In genomic region chr9:23254237-23255214, GRCm38 (mm10) we compare ENCODE assay signal across 8 mouse cellular contexts. TPM values are rescaled to one million over a fixed set of nuclear protein-coding genes. Genes with fewer than 3 reads are reported as not detected.
DNase-seq lines count a peak whose midpoint lies in the region; ATAC-seq and TF ChIP-seq lines count a peak whose summit lies in the region.

No protein-coding gene starts in this region.

- 26% methylated on average over 37 of the region's 37 CpGs for WGBS in forebrain, postnatal 0 days
- WGBS in limb, embryonic 14.5 days, result 36% methylated on average over 37 of the region's 37 CpGs

- H3K27ac ChIP-seq in forebrain, postnatal 0 days (ENCODE audit: low read depth, low read length), result no peak overlapping the region
- H3K27ac ChIP-seq in limb, embryonic 14.5 days (replicated peaks; ENCODE audit: low read depth, low read length), result no peak overlapping the region

- no peak for TF ChIP-seq POLR2A in limb, embryonic 14.5 days (IDR thresholded peaks at IDR 0.05; ENCODE audit: borderline replicate concordance, extremely low read depth, insufficient read depth, insufficient read length)

- peak; percentile 35 to 36 for DNase-seq in frontal cortex, postnatal 36 days (ENCODE audit: low spot score in 2 of 2)
- DNase-seq in frontal cortex, postnatal 14 days (ENCODE audit: low spot score in 2 of 2), result no peak
- DNase-seq in forebrain, postnatal 0 days, result peak; percentile 63
- DNase-seq in limb, embryonic 14.5 days (ENCODE audit: low spot score), result no peak
- no peak for DNase-seq in natural killer cell, adult 2 months (ENCODE audit: low spot score in 2 of 2)
- no peak for DNase-seq in kidney, postnatal 36 days

- peak overlapping the region; percentile 35 for H3K4me3 ChIP-seq in E14TG2a.4 (replicated peaks; ENCODE audit: low read length)
- peak overlapping the region; percentile 42 for H3K4me3 ChIP-seq in forebrain, postnatal 0 days (ENCODE audit: low read depth, low read length)
- peak overlapping the region; percentile 16 for H3K4me3 ChIP-seq in limb, embryonic 14.5 days (replicated peaks; ENCODE audit: low read length)

- no peak for TF ChIP-seq CTCF in E14TG2a.4 (conservative IDR thresholded peaks at IDR 0.05; ENCODE audit: low read length)
- TF ChIP-seq CTCF in forebrain, postnatal 0 days (IDR thresholded peaks at IDR 0.05; ENCODE audit: low read depth), result no peak

- H3K4me1 ChIP-seq in E14TG2a.4 (replicated peaks; ENCODE audit: low read depth, low read length), result peaks cover 10% of the 10 kb centered on the region; the same call in 1 of the 2 replicates
- H3K4me1 ChIP-seq in forebrain, postnatal 0 days (ENCODE audit: insufficient read depth), result no peaks in the 10 kb centered on the region
- peaks cover 19% of the 10 kb centered on the region for H3K4me1 ChIP-seq in limb, embryonic 14.5 days (ENCODE audit: control insufficient read depth, insufficient read depth, low read length)

- H3K4me2 ChIP-seq in forebrain, postnatal 0 days (ENCODE audit: low read depth), result peak overlapping the region; percentile 68
- H3K4me2 ChIP-seq in limb, embryonic 14.5 days (replicated peaks; ENCODE audit: low read depth, low read length, severe bottlenecking), result peak overlapping the region; percentile 45

- H3K27me3 ChIP-seq in E14TG2a.4 (ENCODE audit: insufficient read depth, low read length), result peaks cover 27% of the 10 kb centered on the region
- no peaks in the 10 kb centered on the region for H3K27me3 ChIP-seq in forebrain, postnatal 0 days (ENCODE audit: insufficient read depth, low read length)
- no peaks in the 10 kb centered on the region for H3K27me3 ChIP-seq in limb, embryonic 14.5 days (ENCODE audit: control insufficient read depth, insufficient read depth, low read length)

- H3K9ac ChIP-seq in forebrain, postnatal 0 days, result peak overlapping the region; percentile 48
- H3K9ac ChIP-seq in limb, embryonic 14.5 days (ENCODE audit: low read depth, low read length, severe bottlenecking), result no peak overlapping the region

- no peaks in the 10 kb centered on the region for H3K36me3 ChIP-seq in E14TG2a.4 (ENCODE audit: insufficient read depth, low read length)
- no peaks in the 10 kb centered on the region for H3K36me3 ChIP-seq in forebrain, postnatal 0 days (ENCODE audit: insufficient read depth)
- H3K36me3 ChIP-seq in limb, embryonic 14.5 days (ENCODE audit: control insufficient read depth, insufficient read depth, low read length), result no peaks in the 10 kb centered on the region

- no peaks in the 10 kb centered on the region for H3K9me3 ChIP-seq in E14TG2a.4 (ENCODE audit: low read length)
- 0 out of 2 replicates have a peak, but pooled peaks cover 4% of the 10 kb centered on the region for H3K9me3 ChIP-seq in forebrain, postnatal 0 days (ENCODE audit: low read length)
- H3K9me3 ChIP-seq in limb, embryonic 14.5 days (ENCODE audit: control insufficient read depth, low read length), result 0 out of 2 replicates have a peak, but pooled peaks cover 5% of the 10 kb centered on the region

- ATAC-seq in forebrain, postnatal 0 days, result peak; percentile 77
- no peak for ATAC-seq in limb, embryonic 14.5 days (ENCODE audit: low FRiP score, low read depth)
- ATAC-seq in erythroid progenitor cell, adult 5-6 weeks (replicated peaks; ENCODE audit: low FRiP score, poor library complexity, severe bottlenecking), result no peak

RNA-seq across cellular contexts. Expression of gene Bmper, which starts 31.6 kb away (rescaled TPM):
- total RNA-seq in forebrain, postnatal 0 days (2014; rRNA removed), result 5.8 and 9.6 TPM in 2 replicates
- 3.2 and 5.6 TPM in 2 replicates for polyA plus RNA-seq in forebrain, postnatal 0 days (2015; fragmentation: Nextera tagmentation; extraction: Ambion mirVana)
- polyA plus RNA-seq in limb, embryonic 14.5 days (2012; rRNA removed), result 12.1 and 13.1 TPM in 2 replicates
- polyA plus RNA-seq in limb, embryonic 14.5 days (2014; fragmentation: Nextera tagmentation; extraction: Ambion mirVana), result 15.7 and 16.8 TPM in 2 replicates
- total RNA-seq in erythroid progenitor cell, adult 5-6 weeks (2015; ENCODE audit: low replicate concordance), result not detected in 2 replicates
- 0.51 TPM in 1 of 2 replicates, not detected in the other for total RNA-seq in erythroid progenitor cell, adult 5-6 weeks (2017; ENCODE audit: low replicate concordance)

Comparison
In these comparisons a context has a peak if more than half of its experiments do, and no peak if none do; other contexts are left out.
1. DNase-seq: peak in frontal cortex, postnatal 36 days (2 of 2) and forebrain, postnatal 0 days (single experiment); none in frontal cortex, postnatal 14 days (0 of 2), limb, embryonic 14.5 days (single experiment), natural killer cell, adult 2 months (0 of 2) and kidney, postnatal 36 days (0 of 2).
2. Peak in every context shown above with its lines, with median percentiles within 50 percentile points of each other: H3K4me3 ChIP-seq.